Mouse (Mus musculus): ENCODE measurements around the gene Wdr24. TPM values are rescaled to one million over a fixed set of nuclear protein-coding genes. Genes with fewer than 3 reads are reported as not detected.
"Not testable (repeated sequence)": the region's sequence is repeated elsewhere in the genome, so short reads cannot be mapped to it uniquely, and the experiment has no call there.

The Wdr24 gene
- polyA plus RNA-seq, 1 experiment from 2014 or later = 12.7 TPM

- Histone ChIP-seq H3K27me3 (no peaks in the 10 kb centered on the region), H3K4me1 (replicated peaks) (peaks cover 45% of the 10 kb centered on the region), H3K9ac (peak overlapping the region; percentile 55), H3K27ac (peak overlapping the region; percentile 91), H3K4me3 (peak overlapping the region; percentile 63), H3K9me3 (replicated peaks) (no peaks in the 10 kb centered on the region), H3K36me3 (peaks cover 25% of the 10 kb centered on the region; the same call in 1 of the 2 replicates), H3K4me2 (peak overlapping the region; percentile 79)
- WGBS = under 1% methylated on average over 45 of the region's 45 CpGs
- peak; percentile 35; the same call in 1 of the 2 replicates for ATAC-seq (replicated peaks; ENCODE audit: insufficient number of reproducible peaks, insufficient read depth, low FRiP score, low read depth)
Measured at GRCm38 (mm10) chr17:25791843-25792527, 31.4 kb upstream of the Wdr24 start.

GRCm38 (mm10) chr17:25792615-25793014 lies 30.8 kb upstream of the Wdr24 start, which contains the start of gene Fam173a:
Gene Fam173a, minus strand, starts transcription at chr17:25792901.
- peak; percentile 77 for ATAC-seq (replicated peaks; ENCODE audit: insufficient number of reproducible peaks, insufficient read depth, low FRiP score, low read depth)
- peaks cover 20% of the 10 kb centered on the region; the same call in 1 of the 2 replicates for H3K36me3 ChIP-seq
- H3K27me3 ChIP-seq = no peaks in the 10 kb centered on the region
- WGBS = 1% methylated on average over 14 of the region's 14 CpGs
- peak within 1 kb of the TSS; percentile 63 for H3K4me3 ChIP-seq
- H3K9ac ChIP-seq = peak within 1 kb of the TSS; percentile 55
- H3K27ac ChIP-seq = peak within 1 kb of the TSS; percentile 91
- H3K4me1 ChIP-seq (replicated peaks) = peaks cover 45% of the 10 kb centered on the region
- H3K9me3 ChIP-seq (replicated peaks) = no peaks in the 10 kb centered on the region
- peak within 1 kb of the TSS; percentile 79 for H3K4me2 ChIP-seq

GRCm38 (mm10) chr17:25794197-25794596 lies 29.2 kb upstream of the Wdr24 start:
- H3K36me3 ChIP-seq = peaks cover 9% of the 10 kb centered on the region; the same call in 1 of the 2 replicates
- H3K4me1 ChIP-seq (replicated peaks) = peaks cover 45% of the 10 kb centered on the region
- no peak overlapping the region for H3K9ac ChIP-seq
- no peak overlapping the region for H3K4me3 ChIP-seq
- H3K4me2 ChIP-seq = no peak overlapping the region
- 73% methylated on average over 13 of the region's 13 CpGs for WGBS
- 0 out of 2 replicates have a peak overlapping the region, but pooled peaks have one; percentile 91 for H3K27ac ChIP-seq
- no peaks in the 10 kb centered on the region for H3K9me3 ChIP-seq (replicated peaks)
- ATAC-seq (replicated peaks; ENCODE audit: insufficient number of reproducible peaks, insufficient read depth, low FRiP score, low read depth) = no peak
- no peaks in the 10 kb centered on the region for H3K27me3 ChIP-seq

GRCm38 (mm10) chr17:25794998-25795397 lies 28.4 kb upstream of the Wdr24 start:
- Histone ChIP-seq H3K27me3 (no peaks in the 10 kb centered on the region), H3K4me2 (0 out of 2 replicates have a peak overlapping the region, but pooled peaks have one; percentile 82), H3K9ac (no peak overlapping the region), H3K4me1 (replicated peaks) (peaks cover 45% of the 10 kb centered on the region), H3K9me3 (replicated peaks) (no peaks in the 10 kb centered on the region), H3K27ac (no peak overlapping the region), H3K36me3 (0 out of 2 replicates have a peak, but pooled peaks cover 3% of the 10 kb centered on the region), H3K4me3 (no peak overlapping the region)
- no peak for ATAC-seq (replicated peaks; ENCODE audit: insufficient number of reproducible peaks, insufficient read depth, low FRiP score, low read depth)
- WGBS = 85% methylated on average over 17 of the region's 17 CpGs

GRCm38 (mm10) chr17:25795609-25796092 lies 27.8 kb upstream of the Wdr24 start, which contains the start of gene AC134908.4:
Gene AC134908.4, minus strand, starts transcription at chr17:25795659.
- 35% methylated on average over 6 of the region's 6 CpGs for WGBS
- Histone ChIP-seq H3K4me2 (peak within 1 kb of the TSS; percentile 82), H3K9me3 (replicated peaks) (no peaks in the 10 kb centered on the region), H3K9ac (peak within 1 kb of the TSS; percentile 65), H3K36me3 (no peaks in the 10 kb centered on the region), H3K4me3 (peak within 1 kb of the TSS; percentile 69), H3K4me1 (replicated peaks) (peaks cover 41% of the 10 kb centered on the region), H3K27ac (no peak within 1 kb of the TSS), H3K27me3 (no peaks in the 10 kb centered on the region)
- ATAC-seq (replicated peaks; ENCODE audit: insufficient number of reproducible peaks, insufficient read depth, low FRiP score, low read depth) = no peak

GRCm38 (mm10) chr17:25796211-25796771 lies 27.1 kb upstream of the Wdr24 start:
- peak overlapping the region; percentile 82 for H3K4me2 ChIP-seq
- H3K9ac ChIP-seq = peak overlapping the region; percentile 65
- ATAC-seq (replicated peaks; ENCODE audit: insufficient number of reproducible peaks, insufficient read depth, low FRiP score, low read depth) = no peak
- peaks cover 1% of the 10 kb centered on the region; the same call in 1 of the 2 replicates for H3K27me3 ChIP-seq
- 4% methylated on average over 37 of the region's 37 CpGs for WGBS
- peaks cover 35% of the 10 kb centered on the region for H3K4me1 ChIP-seq (replicated peaks)
- H3K36me3 ChIP-seq = no peaks in the 10 kb centered on the region
- H3K9me3 ChIP-seq (replicated peaks) = no peaks in the 10 kb centered on the region
- no peak overlapping the region for H3K27ac ChIP-seq
- H3K4me3 ChIP-seq = peak overlapping the region; percentile 69

- Histone ChIP-seq H3K9ac (peak within 1 kb of the TSS; percentile 65), H3K4me2 (peak within 1 kb of the TSS; percentile 82), H3K27ac (no peak within 1 kb of the TSS), H3K4me1 (replicated peaks) (peaks cover 31% of the 10 kb centered on the region), H3K9me3 (replicated peaks) (no peaks in the 10 kb centered on the region), H3K4me3 (peak within 1 kb of the TSS; percentile 69), H3K27me3 (peaks cover 5% of the 10 kb centered on the region), H3K36me3 (no peaks in the 10 kb centered on the region)
- ATAC-seq (replicated peaks; ENCODE audit: insufficient number of reproducible peaks, insufficient read depth, low FRiP score, low read depth) = peak; percentile 78
- WGBS = 0% methylated on average over 35 of the region's 35 CpGs
Measured at GRCm38 (mm10) chr17:25796951-25797369, 26.5 kb upstream of the Wdr24 start, which contains the start of gene Metrn. Gene Metrn, minus strand, starts transcription at chr17:25797136.

GRCm38 (mm10) chr17:25801029-25801428 lies 22.4 kb upstream of the Wdr24 start:
- peaks cover 14% of the 10 kb centered on the region for H3K4me1 ChIP-seq (replicated peaks)
- peaks cover 15% of the 10 kb centered on the region for H3K27me3 ChIP-seq
- H3K9ac ChIP-seq = no peak overlapping the region
- H3K9me3 ChIP-seq (replicated peaks) = no peaks in the 10 kb centered on the region
- no peak overlapping the region for H3K4me3 ChIP-seq
- ATAC-seq (replicated peaks; ENCODE audit: insufficient number of reproducible peaks, insufficient read depth, low FRiP score, low read depth) = no peak
- H3K4me2 ChIP-seq = no peak overlapping the region
- no peak overlapping the region for H3K27ac ChIP-seq
- 5% methylated on average over 6 of the region's 6 CpGs for WGBS
- no peaks in the 10 kb centered on the region for H3K36me3 ChIP-seq

GRCm38 (mm10) chr17:25802825-25803517 lies 20.5 kb upstream of the Wdr24 start:
- Histone ChIP-seq H3K36me3 (no peaks in the 10 kb centered on the region), H3K4me1 (replicated peaks) (peaks cover 9% of the 10 kb centered on the region), H3K27ac (no peak overlapping the region), H3K9me3 (replicated peaks) (no peaks in the 10 kb centered on the region), H3K4me2 (peak overlapping the region; percentile 27; the same call in 1 of the 2 replicates), H3K27me3 (peaks cover 17% of the 10 kb centered on the region), H3K9ac (no peak overlapping the region), H3K4me3 (no peak overlapping the region)
- peak; percentile 82 for ATAC-seq (replicated peaks; ENCODE audit: insufficient number of reproducible peaks, insufficient read depth, low FRiP score, low read depth)
- 7% methylated on average over 10 of the region's 10 CpGs for WGBS

GRCm38 (mm10) chr17:25806507-25806906 lies 16.9 kb upstream of the Wdr24 start:
- Histone ChIP-seq H3K4me2 (no peak overlapping the region), H3K9ac (no peak overlapping the region), H3K9me3 (replicated peaks) (no peaks in the 10 kb centered on the region), H3K4me1 (replicated peaks) (peaks cover 27% of the 10 kb centered on the region), H3K27ac (no peak overlapping the region), H3K4me3 (no peak overlapping the region), H3K36me3 (no peaks in the 10 kb centered on the region), H3K27me3 (peaks cover 49% of the 10 kb centered on the region)
- WGBS = 86% methylated on average over 4 of the region's 4 CpGs
- ATAC-seq (replicated peaks; ENCODE audit: insufficient number of reproducible peaks, insufficient read depth, low FRiP score, low read depth) = no peak

- not testable (repeated sequence) for H3K36me3 ChIP-seq; H3K9me3 ChIP-seq (replicated peaks); H3K9ac ChIP-seq; H3K27ac ChIP-seq; H3K4me3 ChIP-seq; H3K4me2 ChIP-seq; ATAC-seq (replicated peaks; ENCODE audit: insufficient number of reproducible peaks, insufficient read depth, low FRiP score, low read depth)
- H3K4me1 ChIP-seq (replicated peaks) = peaks cover 27% of the 10 kb centered on the region
- 45% methylated on average over 2 of the region's 2 CpGs for WGBS
- peaks cover 54% of the 10 kb centered on the region for H3K27me3 ChIP-seq
Measured at GRCm38 (mm10) chr17:25807452-25807851, 16.0 kb upstream of the Wdr24 start.

Measured in heart, embryonic 15.5 days (tissue).